ENCODE assay signal across 23 mouse cellular contexts in the genomic region with DNA sequence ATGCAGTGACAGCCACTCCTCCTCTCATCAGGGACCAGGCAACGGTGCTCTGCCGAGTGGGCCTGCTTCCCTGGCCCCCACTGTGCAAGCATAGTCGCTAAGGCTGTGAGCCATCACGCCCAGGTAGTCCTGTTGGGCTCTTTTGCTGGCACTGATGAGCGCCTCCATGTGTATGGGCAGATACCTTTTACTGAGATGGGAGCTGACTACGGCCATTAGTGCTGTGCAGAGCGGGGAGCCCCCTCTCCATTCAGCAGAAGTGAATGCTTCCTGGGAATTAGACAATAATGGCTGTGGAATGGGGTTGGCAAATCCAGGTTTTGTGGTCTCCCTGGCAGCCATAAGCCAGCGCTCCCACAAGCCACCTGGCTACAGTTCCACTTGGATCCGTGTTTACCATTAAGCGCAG.
DNase-seq lines count a peak whose midpoint lies in the region; ATAC-seq and TF ChIP-seq lines count a peak whose summit lies in the region.
"Had no signal": no experiment of that assay in that cellular context is flagged by ENCODE, and none has a peak within 500 bp of the region (broad histone marks: within the 10 kb centered on the region; RNA-seq: fewer than 3 reads in every experiment).

No protein-coding gene starts in this region.

- H3K9me3 ChIP-seq in hindbrain, postnatal 0 days (ENCODE audit: low read length), result no peaks in the 10 kb centered on the region
- no peaks in the 10 kb centered on the region for H3K9me3 ChIP-seq in hindbrain, embryonic 13.5 days
- H3K9me3 ChIP-seq: embryonic facial prominence, embryonic 15.5 days; heart, embryonic 15.5 days; kidney, embryonic 15.5 days; limb, embryonic 15.5 days had no signal

- DNase-seq in cerebellum, postnatal 25 days, result peak; percentile 29 to 49
- no peak for DNase-seq in cerebellum, adult 11 months
- peak; percentile 7 for DNase-seq in hindbrain, postnatal 0 days (ENCODE audit: low spot score)
- DNase-seq in layer of hippocampus, adult 18-20 months (ENCODE audit: low spot score in 2 of 2), result peak; percentile 37 to 62
- peak; percentile 31 to 45 for DNase-seq in layer of hippocampus, postnatal 36 days
- no peak for DNase-seq in urinary bladder, postnatal 4 days (ENCODE audit: low spot score in 2 of 2)
- DNase-seq: adrenal gland, postnatal 25 days; cerebellum, adult 18-20 months; gastrocnemius, adult 2 months; heart, postnatal 36 days; kidney, adult 11 months; kidney, postnatal 4 days; left cerebral cortex, postnatal 4 days; lung, embryonic 14.5 days; thymus, postnatal 36 days had no signal

- no peaks in the 10 kb centered on the region for H3K4me1 ChIP-seq in hindbrain, postnatal 0 days (ENCODE audit: insufficient read depth, low read length)
- H3K4me1 ChIP-seq in hindbrain, embryonic 13.5 days (replicated peaks), result no peaks in the 10 kb centered on the region
- H3K4me1 ChIP-seq: embryonic facial prominence, embryonic 15.5 days; heart, embryonic 15.5 days; kidney, embryonic 15.5 days; limb, embryonic 15.5 days had no signal

- 0 out of 2 replicates have a peak, but pooled peaks have one; percentile 18 for ATAC-seq in hindbrain, postnatal 0 days
- no peak for ATAC-seq in hindbrain, embryonic 13.5 days (ENCODE audit: low FRiP score)
- ATAC-seq: CD4-positive, CD25-positive, alpha-beta regulatory T cell, adult 4 months; midbrain, embryonic 16.5 days had no signal

- no peaks in the 10 kb centered on the region for H3K36me3 ChIP-seq in hindbrain, postnatal 0 days (ENCODE audit: insufficient read depth, low read length)
- H3K36me3 ChIP-seq in hindbrain, embryonic 13.5 days, result no peaks in the 10 kb centered on the region
- H3K36me3 ChIP-seq: embryonic facial prominence, embryonic 15.5 days; heart, embryonic 15.5 days; kidney, embryonic 15.5 days; limb, embryonic 15.5 days had no signal

- H3K27ac ChIP-seq in hindbrain, postnatal 0 days, result no peak overlapping the region
- no peak overlapping the region for H3K27ac ChIP-seq in hindbrain, embryonic 13.5 days
- H3K27ac ChIP-seq: embryonic facial prominence, embryonic 15.5 days; gastrocnemius, adult 2 months; heart, embryonic 15.5 days; kidney, embryonic 15.5 days; limb, embryonic 15.5 days; liver, embryonic 14.5 days had no signal

- no peak for TF ChIP-seq CTCF in hindbrain, postnatal 0 days (IDR thresholded peaks at IDR 0.05; ENCODE audit: low read depth)

- no peaks in the 10 kb centered on the region for H3K27me3 ChIP-seq in hindbrain, postnatal 0 days (ENCODE audit: insufficient read depth, low read length)
- H3K27me3 ChIP-seq in hindbrain, embryonic 13.5 days, result no peaks in the 10 kb centered on the region; the same call in 1 of the 2 replicates
- H3K27me3 ChIP-seq: embryonic facial prominence, embryonic 15.5 days; heart, embryonic 15.5 days; kidney, embryonic 15.5 days; limb, embryonic 15.5 days had no signal

- no peak overlapping the region for H3K4me2 ChIP-seq in hindbrain, postnatal 0 days (ENCODE audit: low read depth, low read length)
- H3K4me2 ChIP-seq in hindbrain, embryonic 13.5 days, result no peak overlapping the region
- H3K4me2 ChIP-seq: embryonic facial prominence, embryonic 15.5 days; heart, embryonic 15.5 days; kidney, embryonic 15.5 days; limb, embryonic 15.5 days; lung, embryonic 14.5 days had no signal

- WGBS in hindbrain, postnatal 0 days, result 69% methylated on average over 10 of the region's 10 CpGs
- WGBS in hindbrain, embryonic 13.5 days, result 79% methylated on average over 10 of the region's 10 CpGs

- H3K9ac ChIP-seq in hindbrain, postnatal 0 days (replicated peaks; ENCODE audit: low read length), result no peak overlapping the region
- no peak overlapping the region for H3K9ac ChIP-seq in hindbrain, embryonic 13.5 days
- H3K9ac ChIP-seq: embryonic facial prominence, embryonic 15.5 days; heart, embryonic 15.5 days; kidney, embryonic 15.5 days; limb, embryonic 15.5 days; liver, embryonic 14.5 days; lung, embryonic 14.5 days had no signal

- H3K4me3 ChIP-seq in hindbrain, postnatal 0 days (ENCODE audit: low read length), result no peak overlapping the region
- no peak overlapping the region for H3K4me3 ChIP-seq in hindbrain, embryonic 13.5 days
- H3K4me3 ChIP-seq: embryonic facial prominence, embryonic 15.5 days; gastrocnemius, adult 2 months; heart, embryonic 15.5 days; kidney, embryonic 15.5 days; limb, embryonic 15.5 days had no signal

Comparison
In these comparisons a context has a peak if more than half of its experiments do, and no peak if none do; other contexts are left out.
1. DNase-seq: peak in cerebellum, postnatal 25 days (2 of 2), hindbrain, postnatal 0 days (single experiment), layer of hippocampus, adult 18-20 months (2 of 2) and layer of hippocampus, postnatal 36 days (2 of 2); none in cerebellum, adult 11 months (single experiment) and urinary bladder, postnatal 4 days (0 of 2).